Mouse (Mus musculus): ENCODE results near the gene Palb2.

Palb2 gene

GRCm38 (mm10) chr7:122132497-122133337 is at the start of gene Palb2, which contains the start of gene Dctn5:
Palb2 (minus strand) TSS chr7:122132985.
Dctn5 (plus strand) TSS chr7:122133041.
- in situ Hi-C loops (cut with MboI; ENCODE audit: low sequenced_read_pairs), result no loop called here

- in situ Hi-C loops (cut with MboI; ENCODE audit: low sequenced_read_pairs), result loop anchor here (25.0 kb wide), 1 partner anchor 732 kb away; no protein-coding TSS in a partner anchor
Observed at GRCm38 (mm10) chr7:122180720-122181119, 47.9 kb upstream of the Palb2 start.

- in situ Hi-C loops (cut with MboI; ENCODE audit: low sequenced_read_pairs), result no loop called here
Observed at GRCm38 (mm10) chr7:122171613-122172012, 38.8 kb upstream of the Palb2 start.

- in situ Hi-C loops (cut with MboI; ENCODE audit: low sequenced_read_pairs), result no loop called here
Observed at GRCm38 (mm10) chr7:122170705-122171104, 37.9 kb upstream of the Palb2 start.

GRCm38 (mm10) chr7:122167203-122167602 is 34.4 kb upstream of the Palb2 start:
- in situ Hi-C loops (cut with MboI; ENCODE audit: low sequenced_read_pairs), result no loop called here

- in situ Hi-C loops (cut with MboI; ENCODE audit: low sequenced_read_pairs), result no loop called here
Observed at GRCm38 (mm10) chr7:122163766-122164165, 31.0 kb upstream of the Palb2 start.

GRCm38 (mm10) chr7:122160037-122160436 is 27.3 kb upstream of the Palb2 start:
- in situ Hi-C loops (cut with MboI; ENCODE audit: low sequenced_read_pairs), result no loop called here

- in situ Hi-C loops (cut with MboI; ENCODE audit: low sequenced_read_pairs), result no loop called here
Observed at GRCm38 (mm10) chr7:122158915-122159902, 26.4 kb upstream of the Palb2 start, which contains the start of gene Plk1. Plk1 (plus strand) TSS chr7:122159439.

- in situ Hi-C loops (cut with MboI; ENCODE audit: low sequenced_read_pairs), result no loop called here
Observed at GRCm38 (mm10) chr7:122158488-122158887, 25.7 kb upstream of the Palb2 start.

- in situ Hi-C loops (cut with MboI; ENCODE audit: low sequenced_read_pairs), result no loop called here
Observed at GRCm38 (mm10) chr7:122152473-122152872, 19.7 kb upstream of the Palb2 start.

- in situ Hi-C loops (cut with MboI; ENCODE audit: low sequenced_read_pairs), result no loop called here
Observed at GRCm38 (mm10) chr7:122140991-122141390, 8.2 kb upstream of the Palb2 start.

GRCm38 (mm10) chr7:122138190-122138589 is 5.4 kb upstream of the Palb2 start:
- in situ Hi-C loops (cut with MboI; ENCODE audit: low sequenced_read_pairs), result no loop called here

GRCm38 (mm10) chr7:122137071-122137470 is 4.3 kb upstream of the Palb2 start:
- in situ Hi-C loops (cut with MboI; ENCODE audit: low sequenced_read_pairs), result no loop called here

GRCm38 (mm10) chr7:122135070-122135469 is 2.3 kb upstream of the Palb2 start:
- in situ Hi-C loops (cut with MboI; ENCODE audit: low sequenced_read_pairs), result no loop called here

- in situ Hi-C loops (cut with MboI; ENCODE audit: low sequenced_read_pairs), result no loop called here
Observed at GRCm38 (mm10) chr7:122133338-122133625, 497 bp upstream of the Palb2 start.

GRCm38 (mm10) chr7:122131834-122132233 is 951 bp downstream of the Palb2 start:
- in situ Hi-C loops (cut with MboI; ENCODE audit: low sequenced_read_pairs), result no loop called here

- in situ Hi-C loops (cut with MboI; ENCODE audit: low sequenced_read_pairs), result no loop called here
Observed at GRCm38 (mm10) chr7:122126946-122127345, 5.8 kb downstream of the Palb2 start.

GRCm38 (mm10) chr7:122125636-122126035 is 7.1 kb downstream of the Palb2 start:
- in situ Hi-C loops (cut with MboI; ENCODE audit: low sequenced_read_pairs), result no loop called here

GRCm38 (mm10) chr7:122123518-122123917 is 9.3 kb downstream of the Palb2 start:
- in situ Hi-C loops (cut with MboI; ENCODE audit: low sequenced_read_pairs), result no loop called here

- in situ Hi-C loops (cut with MboI; ENCODE audit: low sequenced_read_pairs), result no loop called here
Observed at GRCm38 (mm10) chr7:122108206-122108605, 24.6 kb downstream of the Palb2 start.

- in situ Hi-C loops (cut with MboI; ENCODE audit: low sequenced_read_pairs), result no loop called here
Observed at GRCm38 (mm10) chr7:122101747-122102244, 31.0 kb downstream of the Palb2 start, which contains the start of gene Ndufab1. Ndufab1 (minus strand) TSS chr7:122101886.
